Comparison of ENCODE assay signal across 8 mouse cellular contexts in the genomic region with DNA sequence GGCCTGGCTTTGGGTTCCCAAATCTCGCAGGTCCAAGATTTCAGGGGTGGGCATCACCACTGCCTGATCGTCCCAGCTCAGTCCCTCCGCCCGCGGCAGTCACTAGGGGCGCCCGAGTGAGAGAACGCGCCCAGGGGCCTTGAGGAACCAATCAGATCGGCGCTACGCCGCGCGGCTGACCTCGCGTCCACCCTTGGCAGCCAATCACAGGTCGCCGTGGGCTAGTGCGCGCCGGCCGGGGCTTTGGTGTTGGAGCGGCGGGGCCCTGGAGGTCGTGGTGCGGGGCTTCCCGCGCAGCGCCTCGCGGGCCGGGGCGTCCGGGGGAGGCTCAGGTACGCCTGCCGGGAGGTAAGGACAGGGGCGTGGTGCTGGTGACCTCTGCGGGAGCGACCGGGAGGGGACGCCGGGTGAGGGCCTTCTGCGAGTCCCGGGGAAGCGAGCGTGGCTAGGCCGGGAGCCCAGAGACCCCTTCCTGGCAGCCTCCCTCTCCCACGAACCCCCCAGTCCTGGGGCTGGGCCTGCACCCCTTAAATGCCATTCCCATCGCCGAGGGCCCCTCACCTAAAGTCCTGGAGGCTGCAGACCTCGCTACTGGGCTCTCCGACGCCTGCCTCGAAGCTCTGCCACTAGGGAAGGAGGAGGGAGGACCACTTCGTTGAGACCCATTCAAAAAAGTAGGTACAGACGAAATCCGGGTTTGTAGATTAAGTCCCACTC. TPM values are rescaled to one million over a fixed set of nuclear protein-coding genes. Genes with fewer than 3 reads are reported as not detected.
DNase-seq lines count a peak whose midpoint lies in the region; ATAC-seq lines count a peak whose summit lies in the region.

A gene (plus strand): TSS at position 249 of the 717 bp plus-strand sequence.

- H3K4me2 ChIP-seq in hindbrain, embryonic 13.5 days, result peak within 1 kb of the TSS; percentile 67

- peak; percentile 98 for ATAC-seq in hindbrain, embryonic 13.5 days (ENCODE audit: low FRiP score)

- under 1% methylated on average over 57 of the region's 58 CpGs for WGBS in hindbrain, embryonic 13.5 days

- no peaks in the 10 kb centered on the region for H3K27me3 ChIP-seq in hindbrain, embryonic 13.5 days

- peak; percentile 98 for DNase-seq in NIH3T3 (ENCODE audit: low read depth)
- DNase-seq in cerebellum, postnatal 10 days, result peak; percentile 98 to 99
- DNase-seq in frontal cortex, postnatal 14 days (ENCODE audit: low spot score in 2 of 2), result peak; percentile 89 to 95
- peak; percentile 84 to 92 for DNase-seq in layer of hippocampus, postnatal 25 days (ENCODE audit: extremely low spot score in 1 of 2, low spot score in 1 of 2)
- peak; percentile 95 for DNase-seq in lung, postnatal 25 days (ENCODE audit: low spot score)
- DNase-seq in retina, embryonic 14.5 days (ENCODE audit: low spot score), result peak; percentile 97
- DNase-seq in thymus, postnatal 4 days, result peak; percentile 97

- peak within 1 kb of the TSS; percentile 90 for H3K4me3 ChIP-seq in hindbrain, embryonic 13.5 days

- H3K36me3 ChIP-seq in hindbrain, embryonic 13.5 days, result peaks cover 25% of the 10 kb centered on the region

- H3K4me1 ChIP-seq in hindbrain, embryonic 13.5 days (replicated peaks), result peaks cover 13% of the 10 kb centered on the region

- peak within 1 kb of the TSS; percentile 94 for H3K9ac ChIP-seq in hindbrain, embryonic 13.5 days

- H3K9me3 ChIP-seq in hindbrain, embryonic 13.5 days, result no peaks in the 10 kb centered on the region

- peak within 1 kb of the TSS; percentile 83 for H3K27ac ChIP-seq in hindbrain, embryonic 13.5 days

RNA-seq across cellular contexts. Expression of the gene that starts here (rescaled TPM):
- polyA plus RNA-seq in hindbrain, embryonic 13.5 days (2015; fragmentation: Nextera tagmentation; extraction: Ambion mirVana), result 12.0 and 12.5 TPM in 2 replicates
- 10 to 100 TPM; 15.9 to 17.2 TPM for total RNA-seq in layer of hippocampus, postnatal 25 days (2021)

Comparison
In these comparisons a context has a peak if more than half of its experiments do, and no peak if none do; other contexts are left out.
1. Peak in every context shown above with its lines: DNase-seq, ATAC-seq, H3K4me3 ChIP-seq and H3K27ac ChIP-seq.